Mouse (Mus musculus): Measurements from ENCODE around the gene Syna. TPM values are rescaled to one million over a fixed set of nuclear protein-coding genes. Genes with fewer than 3 reads are reported as not detected.

Gene Syna
- polyA plus RNA-seq, 1 experiment from 2014 or later: 0.06 TPM

- Histone ChIP-seq H3K4me3 (no peak overlapping the region), H3K9ac (no peak overlapping the region), H3K9me3 (replicated peaks) (no peaks in the 10 kb centered on the region), H3K27me3 (no peaks in the 10 kb centered on the region), H3K27ac (no peak overlapping the region), H3K36me3 (no peaks in the 10 kb centered on the region), H3K4me2 (no peak overlapping the region), H3K4me1 (replicated peaks) (peaks cover 12% of the 10 kb centered on the region)
- no peak for ATAC-seq (replicated peaks; ENCODE audit: insufficient number of reproducible peaks, insufficient read depth, low FRiP score, low read depth)
- WGBS: 63% methylated on average over 4 of the region's 4 CpGs
Observed at GRCm38 (mm10) chr5:134567445-134567844, 7.5 kb upstream of the Syna start.

GRCm38 (mm10) chr5:134565696-134566095 is 5.7 kb upstream of the Syna start:
- Histone ChIP-seq H3K27me3 (no peaks in the 10 kb centered on the region), H3K4me2 (no peak overlapping the region), H3K9me3 (replicated peaks) (no peaks in the 10 kb centered on the region), H3K4me3 (no peak overlapping the region), H3K36me3 (no peaks in the 10 kb centered on the region), H3K27ac (no peak overlapping the region), H3K4me1 (replicated peaks) (0 out of 2 replicates have a peak, but pooled peaks cover 5% of the 10 kb centered on the region), H3K9ac (no peak overlapping the region)
- ATAC-seq (replicated peaks; ENCODE audit: insufficient number of reproducible peaks, insufficient read depth, low FRiP score, low read depth): no peak
- WGBS: 84% methylated on average over 6 of the region's 6 CpGs

GRCm38 (mm10) chr5:134564272-134564671 is 4.3 kb upstream of the Syna start:
- no peaks in the 10 kb centered on the region for H3K9me3 ChIP-seq (replicated peaks)
- no peaks in the 10 kb centered on the region for H3K27me3 ChIP-seq
- H3K9ac ChIP-seq: no peak overlapping the region
- no peak overlapping the region for H3K4me3 ChIP-seq
- ATAC-seq (replicated peaks; ENCODE audit: insufficient number of reproducible peaks, insufficient read depth, low FRiP score, low read depth): no peak
- 0 out of 2 replicates have a peak, but pooled peaks cover 5% of the 10 kb centered on the region for H3K4me1 ChIP-seq (replicated peaks)
- no peaks in the 10 kb centered on the region for H3K36me3 ChIP-seq
- H3K27ac ChIP-seq: no peak overlapping the region
- WGBS: 97% methylated on average over 2 of the region's 2 CpGs
- H3K4me2 ChIP-seq: no peak overlapping the region

- Histone ChIP-seq H3K9ac (no peak overlapping the region), H3K27ac (no peak overlapping the region), H3K4me3 (no peak overlapping the region), H3K9me3 (replicated peaks) (no peaks in the 10 kb centered on the region), H3K4me2 (no peak overlapping the region), H3K36me3 (no peaks in the 10 kb centered on the region), H3K27me3 (no peaks in the 10 kb centered on the region), H3K4me1 (replicated peaks) (peaks cover 4% of the 10 kb centered on the region)
- ATAC-seq (replicated peaks; ENCODE audit: insufficient number of reproducible peaks, insufficient read depth, low FRiP score, low read depth): no peak
- WGBS: 74% methylated on average over 16 of the region's 16 CpGs
Observed at GRCm38 (mm10) chr5:134560450-134561171, 640 bp upstream of the Syna start.

- Histone ChIP-seq H3K27ac (peak overlapping the region; percentile 49), H3K27me3 (no peaks in the 10 kb centered on the region), H3K9ac (no peak overlapping the region), H3K4me1 (replicated peaks) (peaks cover 31% of the 10 kb centered on the region), H3K36me3 (no peaks in the 10 kb centered on the region), H3K4me2 (0 out of 2 replicates have a peak overlapping the region, but pooled peaks have one; percentile 30), H3K4me3 (no peak overlapping the region), H3K9me3 (replicated peaks) (no peaks in the 10 kb centered on the region)
- ATAC-seq (replicated peaks; ENCODE audit: insufficient number of reproducible peaks, insufficient read depth, low FRiP score, low read depth): peak; percentile 23; the same call in 1 of the 2 replicates
- 7% methylated on average over 20 of the region's 20 CpGs for WGBS
Observed at GRCm38 (mm10) chr5:134555463-134556164, 4.4 kb downstream of the Syna start.

GRCm38 (mm10) chr5:134553951-134554546 is 5.9 kb downstream of the Syna start:
- Histone ChIP-seq H3K4me2 (no peak overlapping the region), H3K9me3 (replicated peaks) (no peaks in the 10 kb centered on the region), H3K27ac (no peak overlapping the region), H3K27me3 (no peaks in the 10 kb centered on the region), H3K36me3 (no peaks in the 10 kb centered on the region), H3K9ac (no peak overlapping the region), H3K4me3 (no peak overlapping the region), H3K4me1 (replicated peaks) (peaks cover 39% of the 10 kb centered on the region)
- ATAC-seq (replicated peaks; ENCODE audit: insufficient number of reproducible peaks, insufficient read depth, low FRiP score, low read depth): no peak
- 85% methylated on average over 5 of the region's 5 CpGs for WGBS

GRCm38 (mm10) chr5:134552110-134552972 is 7.6 kb downstream of the Syna start, which contains the start of gene Clip2:
Clip2 (minus strand) TSS chr5:134552434.
- peak within 1 kb of the TSS; percentile 86 for H3K9ac ChIP-seq
- peak within 1 kb of the TSS; percentile 85 for H3K27ac ChIP-seq
- H3K4me1 ChIP-seq (replicated peaks): peaks cover 45% of the 10 kb centered on the region
- no peaks in the 10 kb centered on the region for H3K27me3 ChIP-seq
- peak; percentile 93 for ATAC-seq (replicated peaks; ENCODE audit: insufficient number of reproducible peaks, insufficient read depth, low FRiP score, low read depth)
- peak within 1 kb of the TSS; percentile 94 for H3K4me2 ChIP-seq
- H3K36me3 ChIP-seq: no peaks in the 10 kb centered on the region
- H3K4me3 ChIP-seq: peak within 1 kb of the TSS; percentile 69
- H3K9me3 ChIP-seq (replicated peaks): no peaks in the 10 kb centered on the region
- 2% methylated on average over 61 of the region's 61 CpGs for WGBS

- Histone ChIP-seq H3K36me3 (no peaks in the 10 kb centered on the region), H3K27me3 (no peaks in the 10 kb centered on the region), H3K9me3 (replicated peaks) (no peaks in the 10 kb centered on the region), H3K4me2 (peak overlapping the region; percentile 94), H3K9ac (peak overlapping the region; percentile 86), H3K4me1 (replicated peaks) (peaks cover 49% of the 10 kb centered on the region), H3K27ac (peak overlapping the region; percentile 85), H3K4me3 (peak overlapping the region; percentile 69)
- peak; percentile 5; the same call in 1 of the 2 replicates for ATAC-seq (replicated peaks; ENCODE audit: insufficient number of reproducible peaks, insufficient read depth, low FRiP score, low read depth)
- 4% methylated on average over 52 of the region's 52 CpGs for WGBS
Observed at GRCm38 (mm10) chr5:134551233-134552109, 8.5 kb downstream of the Syna start.

GRCm38 (mm10) chr5:134550836-134551232 is 9.1 kb downstream of the Syna start:
- H3K9me3 ChIP-seq (replicated peaks): no peaks in the 10 kb centered on the region
- no peak for ATAC-seq (replicated peaks; ENCODE audit: insufficient number of reproducible peaks, insufficient read depth, low FRiP score, low read depth)
- H3K4me1 ChIP-seq (replicated peaks): peaks cover 47% of the 10 kb centered on the region
- H3K9ac ChIP-seq: peak overlapping the region; percentile 86
- peak overlapping the region; percentile 85 for H3K27ac ChIP-seq
- peak overlapping the region; percentile 94 for H3K4me2 ChIP-seq
- peak overlapping the region; percentile 69 for H3K4me3 ChIP-seq
- no peaks in the 10 kb centered on the region for H3K27me3 ChIP-seq
- WGBS: 24% methylated on average over 6 of the region's 6 CpGs
- no peaks in the 10 kb centered on the region for H3K36me3 ChIP-seq

GRCm38 (mm10) chr5:134549640-134550168 is 10.3 kb downstream of the Syna start:
- Histone ChIP-seq H3K36me3 (no peaks in the 10 kb centered on the region), H3K27me3 (no peaks in the 10 kb centered on the region), H3K27ac (no peak overlapping the region), H3K4me1 (replicated peaks) (peaks cover 38% of the 10 kb centered on the region), H3K4me3 (no peak overlapping the region), H3K9me3 (replicated peaks) (no peaks in the 10 kb centered on the region), H3K4me2 (no peak overlapping the region), H3K9ac (no peak overlapping the region)
- ATAC-seq (replicated peaks; ENCODE audit: insufficient number of reproducible peaks, insufficient read depth, low FRiP score, low read depth): no peak
- WGBS: 89% methylated on average over 3 of the region's 3 CpGs
